Mouse (Mus musculus) mesoderm, embryonic 11.5 days (tissue): Measurements from ENCODE around the gene Myadml2.

ENCODE experiments used
- DNase-seq: peaks from one replicate; pipeline ENCODE4 v3.0.0-alpha.2; 2012; ENCODE audit warnings: low read depth, low spot score

Gene Myadml2

DNA sequence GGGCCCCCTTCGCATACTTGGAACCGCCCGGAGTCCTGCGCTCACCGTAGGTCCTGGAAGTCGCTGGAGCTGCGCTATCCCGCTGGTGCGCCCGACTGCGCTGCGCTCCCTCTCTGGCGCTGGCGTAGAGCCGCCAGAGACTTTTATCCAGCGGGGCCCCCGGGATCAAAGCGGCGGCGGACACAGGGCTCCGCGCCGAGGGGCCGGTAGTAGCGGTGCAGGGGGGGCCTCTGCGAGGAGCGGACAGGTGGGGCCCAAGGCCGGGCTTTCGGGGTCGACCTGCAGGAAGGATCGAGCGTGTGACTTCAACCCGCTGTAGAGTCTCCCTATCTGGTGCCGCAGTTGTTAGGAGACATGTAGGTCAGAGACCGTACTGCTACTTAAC lies 13.1 kb upstream of the Myadml2 start, which contains the start of gene Notum:
Notum (minus strand) TSS at position 100 of the 385 bp plus-strand sequence.
- no peak for DNase-seq

GRCm38 (mm10) chr11:120660301-120661075 lies 12.5 kb upstream of the Myadml2 start:
- DNase-seq = peak; percentile 68

- DNase-seq = no peak
Measured at GRCm38 (mm10) chr11:120659509-120660300, 11.7 kb upstream of the Myadml2 start.

DNA sequence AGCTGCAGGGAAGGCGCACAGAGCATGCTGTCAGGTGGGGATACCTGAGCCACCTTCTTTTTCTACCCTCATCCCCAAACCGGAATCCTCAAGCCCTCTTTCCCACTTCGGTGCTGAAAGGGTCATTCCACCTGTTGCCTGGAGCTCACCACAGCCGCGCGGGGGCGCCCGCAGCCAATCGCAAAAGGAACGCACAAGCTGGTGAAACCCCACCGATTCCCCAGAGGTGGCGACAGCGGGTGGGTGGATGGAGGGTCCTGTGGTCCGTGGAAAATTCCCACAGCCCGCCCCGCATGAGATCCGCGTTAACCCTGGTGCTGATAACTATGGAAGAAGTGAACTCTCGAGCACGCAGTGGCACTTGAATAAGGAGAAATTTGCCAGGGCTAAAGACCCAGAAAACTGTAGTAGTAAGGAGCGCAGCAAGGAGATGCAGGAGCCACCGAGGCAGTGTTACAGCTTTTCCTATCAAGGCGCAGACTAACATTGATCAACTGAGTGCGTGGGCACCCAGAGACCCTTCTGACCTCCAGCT lies 11.0 kb upstream of the Myadml2 start:
- DNase-seq = peak; percentile 77

DNA sequence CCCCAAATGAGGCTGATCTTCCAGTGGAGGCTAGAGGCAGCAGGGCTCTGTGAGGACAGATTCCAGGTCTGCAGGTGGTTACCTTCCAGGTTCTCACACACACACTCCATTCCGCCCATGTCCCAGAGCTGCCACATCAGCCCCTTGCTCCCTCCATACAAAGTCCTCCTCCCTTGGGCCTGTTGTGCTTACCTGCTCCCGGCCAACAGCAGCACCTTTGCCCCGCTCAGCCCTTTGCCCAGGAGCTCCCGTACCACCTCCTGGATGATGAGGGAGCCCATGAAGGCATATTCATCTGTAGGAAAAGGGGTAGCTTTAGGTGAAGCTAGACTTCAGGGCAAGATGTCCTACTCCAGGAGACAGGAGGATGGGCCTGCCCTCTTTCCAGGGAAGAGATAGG lies 9.3 kb upstream of the Myadml2 start:
- DNase-seq = no peak

DNA sequence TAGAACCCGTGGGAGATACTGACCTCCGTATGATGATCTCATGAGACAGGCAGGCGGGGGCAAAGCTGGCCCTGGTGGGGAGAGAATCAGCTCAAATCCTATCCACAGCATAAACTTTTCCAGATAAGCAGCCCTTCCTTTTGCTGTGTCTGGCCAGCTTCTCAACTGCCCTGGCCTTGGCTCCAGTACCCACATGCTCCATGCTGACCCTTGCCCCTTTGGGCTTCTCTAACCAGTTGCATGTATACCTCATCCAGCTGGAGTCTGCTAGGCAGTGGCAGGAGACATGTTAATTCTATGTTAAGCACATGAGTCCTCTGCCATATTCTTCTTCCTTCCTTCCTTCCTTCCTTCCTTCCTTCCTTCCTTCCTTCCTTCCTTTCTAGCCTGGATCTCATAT lies 6.8 kb upstream of the Myadml2 start:
- no peak for DNase-seq

DNA sequence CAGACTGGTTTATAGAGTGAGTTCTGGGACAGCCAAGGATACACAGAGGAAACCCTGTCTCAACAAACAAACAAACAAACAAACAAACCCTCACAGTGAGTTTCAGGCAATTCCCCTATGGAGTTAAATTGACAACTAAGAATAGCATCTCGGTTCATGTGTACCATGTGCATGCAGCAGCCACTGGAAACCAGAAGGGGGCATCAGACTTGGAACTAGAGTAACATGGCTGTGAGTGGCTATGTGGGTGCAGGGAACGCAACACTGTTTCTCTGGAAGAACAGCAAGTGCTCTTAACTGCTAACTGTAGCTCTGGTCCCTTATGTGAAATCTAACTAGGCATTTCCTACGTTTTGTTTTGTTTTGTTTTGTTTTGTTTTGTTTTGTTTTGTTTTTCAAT lies 3.9 kb upstream of the Myadml2 start:
- DNase-seq = no peak

- no peak for DNase-seq
Measured at GRCm38 (mm10) chr11:120647047-120647830, 719 bp downstream of the Myadml2 start.

- peak; percentile 95 for DNase-seq
Measured at GRCm38 (mm10) chr11:120643601-120643987, 4.4 kb downstream of the Myadml2 start, which contains the start of gene Pycr1. Pycr1 (minus strand) TSS chr11:120643769.

DNA sequence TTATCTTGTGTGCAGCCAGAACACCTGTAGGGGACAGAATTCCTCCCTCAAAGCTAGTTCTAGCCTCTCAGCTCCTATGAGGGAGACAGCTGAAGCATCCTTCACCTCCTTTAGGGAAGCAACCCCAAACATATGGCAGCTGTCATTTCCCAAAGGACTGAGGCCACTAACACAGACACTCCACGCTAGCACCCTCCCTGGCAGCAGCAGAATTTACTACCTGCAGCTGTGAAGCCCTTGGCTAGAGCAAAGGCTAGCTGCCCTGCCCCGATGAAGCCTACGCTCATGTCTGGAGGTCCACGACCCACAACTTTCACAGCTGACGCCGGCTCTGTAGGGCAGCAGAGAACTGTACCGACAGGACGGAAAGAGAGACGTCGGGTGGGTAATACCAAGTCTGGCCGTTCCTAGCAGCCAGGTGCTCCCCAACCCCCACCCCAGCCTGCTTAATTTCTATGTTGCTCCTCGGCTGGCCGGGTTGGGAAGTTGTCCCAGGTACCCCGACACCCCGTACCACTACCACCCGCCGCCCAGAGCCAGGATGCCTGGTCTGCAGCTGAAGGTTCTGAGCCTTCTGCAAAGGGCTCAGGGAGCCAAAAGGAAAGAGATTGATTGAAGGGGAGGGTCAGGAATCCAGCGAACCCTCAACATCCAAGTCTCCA lies 4.9 kb downstream of the Myadml2 start:
- DNase-seq = no peak

DNA sequence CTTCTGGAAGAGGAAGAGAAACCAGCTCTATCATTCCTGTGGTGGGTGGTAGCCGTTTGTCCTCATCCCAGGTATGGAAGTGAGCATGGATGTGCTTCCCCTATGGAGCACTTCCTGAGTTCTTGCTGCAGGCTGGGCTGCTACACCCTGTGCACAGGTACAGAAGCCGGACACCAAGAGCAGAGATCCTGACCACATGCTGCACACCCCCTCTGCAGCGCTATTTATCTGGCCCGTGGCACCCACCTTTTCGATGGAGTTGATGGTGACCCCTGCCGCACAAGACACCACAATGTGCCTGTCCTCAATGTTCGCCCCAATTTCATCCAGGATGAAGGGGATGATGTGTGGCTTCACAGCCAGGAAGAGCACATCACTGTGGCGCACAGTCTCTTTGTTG lies 6.1 kb downstream of the Myadml2 start:
- DNase-seq = no peak

DNA sequence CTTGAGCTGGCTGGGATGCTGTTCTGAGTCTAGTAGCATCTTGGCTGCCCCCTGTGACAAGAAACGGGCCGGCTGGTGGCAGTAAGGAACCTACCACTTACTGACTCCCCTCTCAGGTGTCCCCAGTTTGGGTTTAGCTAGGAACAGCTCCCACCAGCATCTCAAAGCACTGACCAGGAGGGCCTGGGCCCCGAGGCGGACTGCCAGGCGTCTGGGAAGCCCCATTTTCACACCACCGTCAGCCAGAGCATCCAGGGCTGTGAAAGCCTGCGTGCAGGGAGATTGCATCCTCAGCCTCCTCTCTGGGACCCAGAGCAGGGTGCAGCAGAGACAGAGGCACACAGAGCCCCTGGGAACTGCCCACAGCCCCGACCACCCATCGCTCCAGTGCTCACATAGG lies 6.7 kb downstream of the Myadml2 start:
- no peak for DNase-seq

- DNase-seq = no peak
Measured at GRCm38 (mm10) chr11:120634810-120635209, 13.1 kb downstream of the Myadml2 start.

- DNase-seq = peak; percentile 97
Measured at GRCm38 (mm10) chr11:120633520-120634343, 14.2 kb downstream of the Myadml2 start, which contains the start of gene Mafg. Mafg (minus strand) TSS chr11:120633600.

- peak; percentile 76 for DNase-seq
Measured at GRCm38 (mm10) chr11:120632559-120633519, 15.1 kb downstream of the Myadml2 start.

GRCm38 (mm10) chr11:120631726-120632448 lies 16.1 kb downstream of the Myadml2 start:
- DNase-seq = no peak

- no peak for DNase-seq
Measured at GRCm38 (mm10) chr11:120630881-120631725, 16.9 kb downstream of the Myadml2 start.
